Mouse (Mus musculus) left cerebral cortex, postnatal 10 days (tissue): Measurements from ENCODE around the gene Lrriq1. TPM values are rescaled to one million over a fixed set of nuclear protein-coding genes. Genes with fewer than 3 reads are reported as not detected.

Experiments
- DNase-seq, 2 experiments: peaks; one replicate each; pipeline ENCODE4 v3.0.0; 2021 to 2022; ENCODE audit warnings: low spot score in 2 of 2, mixed read lengths in 1 of 2; ENCODE audit errors: extremely low spot score in 1 of 2
- intact Hi-C: fragments of 180-260 bp; cut with DNase I; formaldehyde crosslinking; loops from one replicate; pipeline ENCODE4 v1.15.1; 2025
- total RNA-seq, 2 experiments: library from RNA; stranded (reverse); gene quantifications; 2 replicates each; pipeline ENCODE4 v1.2.3; 2021

The Lrriq1 gene
- total RNA-seq: 1 to 10 TPM; 2.7 to 3.8 TPM

- intact Hi-C loops: no loop called here
- DNase-seq: peak; percentile 81 to 84
Measured at GRCm38 (mm10) chr10:103235707-103236459, at the start of gene Lrriq1. Lrriq1 (minus strand) TSS chr10:103236322.

GRCm38 (mm10) chr10:103253842-103254803, 18.0 kb upstream of the Lrriq1 start:
- peak in 1 of 2 experiments; percentile 48 for DNase-seq
- intact Hi-C loops: loop anchor here (2.0 kb wide), 1 partner anchor 149 kb away; no protein-coding TSS in a partner anchor

GRCm38 (mm10) chr10:103236460-103236772, 294 bp upstream of the Lrriq1 start:
- DNase-seq: no peak
- intact Hi-C loops: no loop called here

- no peak for DNase-seq
- intact Hi-C loops: no loop called here
Measured at GRCm38 (mm10) chr10:103226646-103227045, 9.5 kb downstream of the Lrriq1 start.

- intact Hi-C loops: loop anchor here (5.0 to 10.0 kb wide), 2 partner anchors 327 to 740 kb away; no protein-coding TSS in a partner anchor
- DNase-seq: peak in 1 of 2 experiments; percentile 22
Measured at GRCm38 (mm10) chr10:103194655-103195328, 41.3 kb downstream of the Lrriq1 start.

GRCm38 (mm10) chr10:103145769-103146379, 90.2 kb downstream of the Lrriq1 start:
- intact Hi-C loops: no loop called here
- no peak for DNase-seq

- intact Hi-C loops: loop anchor here (5.0 kb wide), 1 partner anchor 273 kb away; no protein-coding TSS in a partner anchor
- DNase-seq: no peak
Measured at GRCm38 (mm10) chr10:103144927-103145768, 91.0 kb downstream of the Lrriq1 start.

- DNase-seq: no peak
- intact Hi-C loops: loop anchor here (5.0 kb wide), 1 partner anchor 270 kb away; no protein-coding TSS in a partner anchor
Measured at GRCm38 (mm10) chr10:103142526-103142925, 93.6 kb downstream of the Lrriq1 start.

- DNase-seq: peak; percentile 11 to 15
- intact Hi-C loops: loop anchor here (5.0 kb wide), 1 partner anchor 269 kb away; no protein-coding TSS in a partner anchor
Measured at GRCm38 (mm10) chr10:103141532-103141931, 94.6 kb downstream of the Lrriq1 start.

- intact Hi-C loops: loop anchor here (5.0 kb wide), 1 partner anchor 268 kb away; no protein-coding TSS in a partner anchor
Measured at GRCm38 (mm10) chr10:103140609-103141008, 95.5 kb downstream of the Lrriq1 start.

GRCm38 (mm10) chr10:103114629-103115028, 121.5 kb downstream of the Lrriq1 start:
- intact Hi-C loops: no loop called here
- DNase-seq: no peak

More at GRCm38 (mm10) chr10:103140609-103141008, 95.5 kb downstream of the Lrriq1 start:
- no peak for DNase-seq

GRCm38 (mm10) chr10:103108090-103108489, 128.0 kb downstream of the Lrriq1 start:
- no peak for DNase-seq
- intact Hi-C loops: no loop called here

GRCm38 (mm10) chr10:103086101-103086500, 150.0 kb downstream of the Lrriq1 start:
- DNase-seq: no peak

GRCm38 (mm10) chr10:103049593-103049992, 186.5 kb downstream of the Lrriq1 start:
- DNase-seq: no peak
- intact Hi-C loops: no loop called here

More at GRCm38 (mm10) chr10:103086101-103086500, 150.0 kb downstream of the Lrriq1 start:
- intact Hi-C loops: no loop called here

- intact Hi-C loops: no loop called here
- no peak for DNase-seq
Measured at GRCm38 (mm10) chr10:103046623-103047022, 189.5 kb downstream of the Lrriq1 start.

GRCm38 (mm10) chr10:103045019-103045418, 191.1 kb downstream of the Lrriq1 start:
- intact Hi-C loops: no loop called here
- DNase-seq: no peak

- intact Hi-C loops: no loop called here
Measured at GRCm38 (mm10) chr10:103035002-103035640, 201.0 kb downstream of the Lrriq1 start.

More at GRCm38 (mm10) chr10:103035002-103035640, 201.0 kb downstream of the Lrriq1 start:
- no peak for DNase-seq
